Mouse (Mus musculus) heart, embryonic 13.5 days (tissue): ENCODE data around the gene Mfrp. TPM values are rescaled to one million over a fixed set of nuclear protein-coding genes. Genes with fewer than 3 reads are reported as not detected.

Experiments used
- ATAC-seq: fragments of 200-750 bp; cut with Nextera tagmentation; 2 replicates; pipeline ENCODE4 v1.8.0; 2017; ENCODE audit warnings: moderate TSS enrichment; ENCODE audit not compliant: insufficient number of reproducible peaks, low FRiP score, low TSS enrichment; ENCODE audit errors: extremely low read depth
- H3K27ac ChIP-seq: fragments of 300-500 bp; sonication (generic); replicated peaks from 2 replicates; pipeline ENCODE4 v1.5.1; 2015; ENCODE audit warnings: moderate library complexity, mild to moderate bottlenecking, inconsistent platforms
- H3K27me3 ChIP-seq: fragments of 300-500 bp; sonication (generic); replicated peaks from 2 replicates; pipeline ENCODE4 v1.6.1; 2015; ENCODE audit warnings: mild to moderate bottlenecking, inconsistent platforms
- H3K36me3 ChIP-seq: fragments of 300-500 bp; sonication (generic); 2 replicates; pipeline ENCODE4 v1.6.1; 2015; ENCODE audit warnings: mild to moderate bottlenecking, inconsistent platforms
- H3K4me1 ChIP-seq: fragments of 300-500 bp; sonication (generic); 2 replicates; pipeline ENCODE4 v1.6.1; 2015; ENCODE audit warnings: inconsistent platforms
- H3K4me2 ChIP-seq: fragments of 300-500 bp; sonication (generic); 2 replicates; pipeline ENCODE4 v1.6.1; 2015; ENCODE audit warnings: inconsistent platforms, mild to moderate bottlenecking, moderate library complexity
- H3K4me3 ChIP-seq: fragments of 300-500 bp; sonication (generic); 2 replicates; pipeline ENCODE4 v1.5.1; 2015; ENCODE audit warnings: moderate library complexity, mild to moderate bottlenecking, inconsistent platforms
- H3K9ac ChIP-seq: fragments of 300-500 bp; sonication (generic); 2 replicates; pipeline ENCODE4 v1.6.1; 2015; ENCODE audit warnings: inconsistent platforms, mild to moderate bottlenecking, moderate library complexity
- H3K9me3 ChIP-seq: fragments of 300-500 bp; sonication (generic); 2 replicates; pipeline ENCODE4 v1.6.1; 2016; ENCODE audit warnings: inconsistent platforms
- WGBS: fragments of 180-500 bp; shearing (Covaris S2); methylation state at CpG from one replicate; pipeline ENCODE4 v1.1.7; 2015; ENCODE audit warnings: mixed read lengths; 5-methylcytosine and 5-hydroxymethylcytosine counted together
- polyA plus RNA-seq: library from polyadenylated mRNA; unstranded; fragments of >200 nt; fragmentation: Nextera tagmentation; extraction: Ambion mirVana; gene quantifications from 2 replicates; pipeline ENCODE4 v1.2.1, GENCODE M21; 2015

Mfrp gene
- polyA plus RNA-seq, 1 experiment from 2014 or later, result not detected

GRCm38 (mm10) chr9:44071914-44072598 lies 29.5 kb upstream of the Mfrp start:
- Histone ChIP-seq H3K27me3 (no peaks in the 10 kb centered on the region), H3K4me3 (peak overlapping the region; percentile 51), H3K27ac (peak overlapping the region; percentile 63), H3K9ac (peak overlapping the region; percentile 84), H3K4me2 (peak overlapping the region; percentile 78), H3K9me3 (no peaks in the 10 kb centered on the region), H3K4me1 (peaks cover 88% of the 10 kb centered on the region), H3K36me3 (peaks cover 5% of the 10 kb centered on the region)
- 21% methylated on average over 11 of the region's 11 CpGs for WGBS
- ATAC-seq, result no peak

GRCm38 (mm10) chr9:44072599-44072915 lies 29.0 kb upstream of the Mfrp start:
- Histone ChIP-seq H3K9me3 (no peaks in the 10 kb centered on the region), H3K9ac (peak overlapping the region; percentile 84), H3K27me3 (no peaks in the 10 kb centered on the region), H3K4me2 (peak overlapping the region; percentile 78), H3K4me3 (peak overlapping the region; percentile 51; the same call in 1 of the 2 replicates), H3K4me1 (peaks cover 89% of the 10 kb centered on the region), H3K36me3 (peaks cover 5% of the 10 kb centered on the region), H3K27ac (peak overlapping the region; percentile 63)
- no peak for ATAC-seq
- 23% methylated on average over 4 of the region's 4 CpGs for WGBS

DNA sequence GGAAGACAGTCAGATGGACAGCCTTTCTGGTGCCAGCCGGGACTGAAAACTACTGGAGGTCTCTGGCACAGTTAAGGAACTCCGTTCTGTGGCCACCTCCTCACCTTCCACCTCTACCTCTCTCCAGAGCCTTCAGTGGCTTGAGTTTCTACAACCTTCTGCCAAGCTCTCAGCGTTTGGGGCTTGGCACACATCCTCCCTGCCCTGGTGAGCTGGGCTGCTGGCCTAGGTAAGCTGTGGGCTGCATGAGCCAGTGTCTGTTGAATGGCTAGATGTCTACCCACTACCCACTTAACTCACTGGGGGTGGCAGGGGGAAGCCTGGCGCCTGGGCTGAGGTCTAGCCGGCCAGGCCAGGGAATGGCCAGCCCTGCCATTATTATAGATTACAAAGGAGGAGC lies 28.4 kb upstream of the Mfrp start:
- ATAC-seq, result no peak
- Histone ChIP-seq H3K27ac (peak overlapping the region; percentile 63; the same call in 1 of the 2 replicates), H3K9me3 (no peaks in the 10 kb centered on the region), H3K4me3 (0 out of 2 replicates have a peak overlapping the region, but pooled peaks have one; percentile 8), H3K27me3 (no peaks in the 10 kb centered on the region), H3K4me1 (peaks cover 89% of the 10 kb centered on the region), H3K36me3 (peaks cover 5% of the 10 kb centered on the region), H3K4me2 (peak overlapping the region; percentile 78), H3K9ac (peak overlapping the region; percentile 84)
- WGBS, result 54% methylated on average over 5 of the region's 5 CpGs

- ATAC-seq, result no peak
- Histone ChIP-seq H3K27ac (no peak overlapping the region), H3K36me3 (peaks cover 5% of the 10 kb centered on the region), H3K9ac (0 out of 2 replicates have a peak overlapping the region, but pooled peaks have one; percentile 26), H3K4me1 (peaks cover 90% of the 10 kb centered on the region), H3K27me3 (no peaks in the 10 kb centered on the region), H3K9me3 (no peaks in the 10 kb centered on the region), H3K4me3 (no peak overlapping the region), H3K4me2 (no peak overlapping the region)
- WGBS, result 58% methylated on average over 9 of the region's 9 CpGs
These were observed 26.9 kb upstream of the Mfrp start for GRCm38 (mm10) chr9:44074395-44075275.

GRCm38 (mm10) chr9:44075276-44075995 lies 26.1 kb upstream of the Mfrp start:
- H3K4me1 ChIP-seq, result peaks cover 92% of the 10 kb centered on the region
- no peak overlapping the region for H3K27ac ChIP-seq
- H3K4me2 ChIP-seq, result no peak overlapping the region
- peak overlapping the region; percentile 26; the same call in 1 of the 2 replicates for H3K9ac ChIP-seq
- WGBS, result 66% methylated on average over 24 of the region's 24 CpGs
- H3K36me3 ChIP-seq, result peaks cover 5% of the 10 kb centered on the region
- no peaks in the 10 kb centered on the region for H3K27me3 ChIP-seq
- H3K9me3 ChIP-seq, result no peaks in the 10 kb centered on the region
- H3K4me3 ChIP-seq, result no peak overlapping the region
- no peak for ATAC-seq

DNA sequence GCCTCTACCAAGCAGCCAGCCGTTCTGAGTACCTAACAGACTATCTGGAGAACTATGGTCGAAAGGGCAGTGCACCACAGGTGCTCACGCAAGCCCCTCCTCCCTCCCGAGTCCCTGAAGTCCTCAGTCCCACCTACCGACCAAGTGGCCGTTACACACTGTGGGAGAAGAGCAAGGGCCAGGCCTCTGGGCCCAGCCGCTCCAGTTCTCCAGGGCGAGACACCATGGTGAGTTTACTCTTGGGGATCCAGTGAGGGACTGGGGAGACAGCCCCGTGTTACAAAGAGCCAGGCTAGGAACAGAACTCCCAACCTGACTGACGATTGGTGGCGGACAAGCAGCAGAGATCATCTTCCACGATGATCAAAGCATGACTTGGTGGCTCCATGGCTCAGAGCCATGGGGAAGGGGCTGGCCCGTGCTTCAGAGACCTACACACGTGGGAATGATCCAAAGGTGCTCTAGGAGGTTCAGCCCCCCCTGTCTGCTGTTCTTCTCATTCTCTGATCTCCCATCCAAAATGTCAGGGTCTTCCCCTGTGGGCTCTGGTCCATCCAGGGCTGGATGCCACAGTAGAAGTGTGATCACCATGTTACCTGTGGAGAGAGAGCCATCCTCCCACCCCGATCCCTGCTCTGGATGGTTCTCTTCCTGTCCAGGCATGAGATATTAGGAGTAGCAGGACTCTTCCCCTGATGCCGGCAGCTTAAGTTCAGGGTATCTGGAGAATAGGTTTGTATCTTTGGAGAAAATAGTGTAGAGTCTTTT lies 25.3 kb upstream of the Mfrp start:
- Histone ChIP-seq H3K9ac (peak overlapping the region; percentile 42), H3K4me2 (no peak overlapping the region), H3K9me3 (no peaks in the 10 kb centered on the region), H3K4me1 (peaks cover 92% of the 10 kb centered on the region), H3K4me3 (no peak overlapping the region), H3K27ac (peak overlapping the region; percentile 44), H3K27me3 (no peaks in the 10 kb centered on the region), H3K36me3 (peaks cover 6% of the 10 kb centered on the region)
- WGBS, result 58% methylated on average over 16 of the region's 16 CpGs
- no peak for ATAC-seq

DNA sequence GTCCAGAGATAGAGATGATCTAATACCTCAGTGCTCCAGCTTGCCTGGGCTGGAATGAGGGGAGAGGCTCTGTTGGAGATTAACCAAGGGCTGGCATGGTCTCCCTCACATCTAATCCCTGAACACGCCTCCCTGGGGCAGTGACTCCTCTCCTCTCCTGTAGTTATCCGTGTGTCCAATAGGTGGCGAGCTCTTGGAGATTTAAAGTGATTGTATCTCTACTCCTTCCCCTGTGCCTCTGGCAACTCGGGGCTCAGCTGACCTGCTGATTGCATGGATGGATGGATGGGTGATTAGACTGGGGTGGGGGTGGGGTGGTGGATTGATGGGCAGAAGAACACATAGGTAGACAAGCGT lies 24.8 kb upstream of the Mfrp start:
- Histone ChIP-seq H3K36me3 (peaks cover 7% of the 10 kb centered on the region), H3K9me3 (no peaks in the 10 kb centered on the region), H3K9ac (peak overlapping the region; percentile 65; the same call in 1 of the 2 replicates), H3K27ac (peak overlapping the region; percentile 44; the same call in 1 of the 2 replicates), H3K4me1 (peaks cover 91% of the 10 kb centered on the region), H3K27me3 (no peaks in the 10 kb centered on the region), H3K4me3 (no peak overlapping the region), H3K4me2 (0 out of 2 replicates have a peak overlapping the region, but pooled peaks have one; percentile 18)
- 15% methylated on average over 5 of the region's 5 CpGs for WGBS
- ATAC-seq, result no peak

DNA sequence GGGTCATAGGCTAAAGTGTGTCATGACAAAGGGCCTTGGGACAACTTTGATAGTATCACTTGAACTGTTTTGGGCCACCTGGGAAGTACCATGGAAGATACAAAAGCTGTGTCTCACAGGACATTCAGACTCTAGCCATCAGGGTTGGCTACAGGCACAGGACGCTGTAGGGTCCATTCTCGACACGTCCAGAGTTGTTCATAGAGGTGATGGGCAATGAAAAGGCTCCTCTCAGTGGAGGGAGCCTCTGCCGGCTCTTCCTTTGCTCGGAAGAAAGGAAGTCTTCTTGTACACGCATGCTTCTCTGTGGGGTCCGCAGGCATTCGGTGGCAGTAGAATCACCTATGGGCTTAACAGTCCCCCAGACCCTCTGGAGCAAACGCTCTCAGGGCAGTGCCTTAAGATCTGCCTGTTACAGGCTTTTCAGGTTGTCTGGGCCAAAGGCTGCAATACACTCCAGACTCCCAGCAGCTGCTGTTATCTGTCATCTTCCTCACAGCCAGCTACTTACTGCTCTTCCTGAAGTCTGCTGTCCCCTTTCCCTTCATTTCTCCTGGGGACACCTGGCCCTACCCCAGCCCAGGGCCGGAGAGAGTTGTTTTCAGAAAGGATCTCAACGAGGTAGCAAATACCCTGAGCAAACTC lies 24.1 kb upstream of the Mfrp start:
- Histone ChIP-seq H3K27ac (0 out of 2 replicates have a peak overlapping the region, but pooled peaks have one; percentile 82), H3K4me1 (peaks cover 87% of the 10 kb centered on the region), H3K36me3 (peaks cover 7% of the 10 kb centered on the region), H3K4me3 (no peak overlapping the region), H3K4me2 (peak overlapping the region; percentile 18; the same call in 1 of the 2 replicates), H3K9ac (peak overlapping the region; percentile 65), H3K27me3 (no peaks in the 10 kb centered on the region), H3K9me3 (no peaks in the 10 kb centered on the region)
- no peak for ATAC-seq
- 74% methylated on average over 11 of the region's 11 CpGs for WGBS

DNA sequence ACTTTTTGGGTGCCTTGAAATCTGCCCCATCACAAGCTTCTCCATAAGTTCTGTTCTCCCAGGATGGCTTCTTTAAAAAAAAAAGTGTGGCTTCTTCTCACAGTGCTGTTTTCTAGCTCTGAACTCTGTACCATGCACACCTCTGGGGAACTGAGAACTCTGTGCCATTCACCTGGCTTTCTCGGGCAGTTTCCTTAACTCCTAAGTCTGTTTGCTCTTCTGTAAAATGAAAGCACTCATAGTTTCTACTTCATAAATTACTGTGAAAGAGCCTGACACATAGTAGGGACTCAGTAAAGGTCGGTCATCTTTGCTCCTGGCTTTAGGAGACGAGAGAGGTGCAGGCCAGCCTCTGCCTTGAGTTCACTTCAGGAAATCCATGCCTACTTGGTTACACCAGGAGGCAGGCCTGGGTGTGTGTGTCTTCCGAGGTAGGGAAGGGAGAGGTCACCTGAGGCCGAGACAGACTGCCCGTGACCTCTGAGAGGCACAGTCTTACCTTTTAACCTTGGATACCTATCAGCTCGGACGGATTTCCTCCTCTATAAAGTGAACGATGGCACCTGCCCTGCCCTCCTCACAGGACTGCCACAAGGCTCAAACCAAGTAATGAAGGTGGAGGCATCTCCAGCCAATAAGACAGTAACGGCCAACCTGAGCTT lies 23.3 kb upstream of the Mfrp start:
- Histone ChIP-seq H3K27me3 (no peaks in the 10 kb centered on the region), H3K9ac (peak overlapping the region; percentile 65), H3K4me1 (peaks cover 87% of the 10 kb centered on the region), H3K4me3 (peak overlapping the region; percentile 1; the same call in 1 of the 2 replicates), H3K36me3 (peaks cover 7% of the 10 kb centered on the region), H3K4me2 (peak overlapping the region; percentile 49), H3K9me3 (no peaks in the 10 kb centered on the region), H3K27ac (peak overlapping the region; percentile 82)
- no peak for ATAC-seq
- 71% methylated on average over 10 of the region's 10 CpGs for WGBS
